Mouse (Mus musculus) spleen, adult 2 months (tissue): ENCODE measurements around the gene Pitx2.

Experiments used
- CTCF ChIP-seq: fragments of 200-500 bp; IDR thresholded peaks from 2 replicates; pipeline ENCODE4 v1.5.1; 2011; ENCODE audit warnings: mild to moderate bottlenecking, inconsistent platforms; ENCODE audit not compliant: insufficient read depth, insufficient read length, insufficient replicate concordance; ENCODE audit errors: extremely low read depth
- POLR2A ChIP-seq: fragments of 200-500 bp; IDR thresholded peaks from 2 replicates; pipeline ENCODE4 v1.6.1; 2011; ENCODE audit warnings: low read depth, low read length, inconsistent platforms

DNA sequence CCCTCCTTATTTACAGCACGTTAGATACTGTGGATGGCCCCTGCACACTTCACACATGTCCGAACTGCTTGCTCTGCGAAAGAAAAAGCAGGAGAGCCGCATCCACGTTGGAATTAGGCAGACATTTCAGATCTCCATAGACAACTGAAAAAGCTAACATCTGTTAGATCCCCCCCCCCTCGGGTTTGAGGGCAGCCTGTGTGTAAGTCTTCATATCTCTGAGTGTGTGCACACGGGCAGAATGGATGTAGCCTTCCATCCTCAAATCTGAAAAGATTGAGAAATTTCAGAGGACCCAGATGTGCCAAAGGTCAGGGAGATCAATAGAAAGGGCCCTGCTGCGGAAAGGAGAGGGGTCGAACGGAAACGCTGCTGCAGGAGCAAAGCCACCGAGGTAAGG lies 5.2 kb upstream of the Pitx2 start:
- no peak for TF ChIP-seq CTCF
- no peak for TF ChIP-seq POLR2A
